Mouse (Mus musculus) heart, postnatal 0 days (tissue): ENCODE measurements at regions not wholly inside any gene's neighbourhood (a gene's known extent, or its start where the extent isn't known, plus 50 kb on each side); places are given as distances from the start of the nearest gene placed in this dataset.

Experiments
- ATAC-seq: fragments of 200-750 bp; cut with Nextera tagmentation; 2 replicates; pipeline ENCODE4 v1.8.0; 2017; ENCODE audit warnings: low read depth, moderate number of reproducible peaks, moderate library complexity; ENCODE audit not compliant: insufficient read depth
- DNase-seq: peaks from one replicate; pipeline ENCODE4 v3.0.0-alpha.2; 2016; ENCODE audit warnings: low spot score
- H3K27ac ChIP-seq: fragments of 300-500 bp; sonication (generic); 2 replicates; pipeline ENCODE4 v1.5.1; 2014; ENCODE audit warnings: low read depth, mild to moderate bottlenecking
- H3K27me3 ChIP-seq: fragments of 300-500 bp; sonication (generic); 2 replicates; pipeline ENCODE4 v1.6.1; 2014; ENCODE audit warnings: low read length, mixed read lengths; ENCODE audit not compliant: control insufficient read depth, insufficient read depth
- H3K36me3 ChIP-seq: fragments of 300-500 bp; sonication (generic); replicated peaks from 2 replicates; pipeline ENCODE4 v1.6.1; 2014; ENCODE audit warnings: low read length, mixed read lengths; ENCODE audit not compliant: control insufficient read depth, insufficient read depth
- H3K4me1 ChIP-seq: fragments of 300-500 bp; sonication (generic); 2 replicates; pipeline ENCODE4 v1.6.1; 2014; ENCODE audit warnings: antibody characterized with exemption; ENCODE audit not compliant: control insufficient read depth, insufficient read depth
- H3K4me2 ChIP-seq: fragments of 300-500 bp; sonication (generic); 2 replicates; pipeline ENCODE4 v1.6.1; 2014; ENCODE audit warnings: low read depth, mild to moderate bottlenecking, low read length, moderate library complexity
- H3K4me3 ChIP-seq: fragments of 300-500 bp; sonication (generic); 2 replicates; pipeline ENCODE4 v1.5.1; 2014; ENCODE audit warnings: low read depth, low read length
- H3K9ac ChIP-seq: fragments of 300-500 bp; sonication (generic); replicated peaks from 2 replicates; pipeline ENCODE4 v1.6.1; 2014; ENCODE audit warnings: low read depth, low read length, mixed read lengths
- H3K9me3 ChIP-seq: fragments of 300-500 bp; sonication (generic); replicated peaks from 2 replicates; pipeline ENCODE4 v1.6.1; 2016; ENCODE audit warnings: low read length; ENCODE audit not compliant: control insufficient read depth
- CTCF ChIP-seq: IDR thresholded peaks from 2 replicates; pipeline ENCODE4 v1.5.1; 2016; ENCODE audit warnings: antibody characterized with exemption, control low read depth, low read depth
- EP300 ChIP-seq: IDR thresholded peaks from 2 replicates; pipeline ENCODE4 v1.6.1; 2016; ENCODE audit warnings: antibody characterized with exemption, low read depth
- WGBS: fragments of 180-500 bp; shearing (Covaris S2); extraction: QIAGEN DNeasy Blood & Tissue Kit; methylation state at CpG from one replicate; pipeline ENCODE4 v1.1.7; 2014; 5-methylcytosine and 5-hydroxymethylcytosine counted together

DNA sequence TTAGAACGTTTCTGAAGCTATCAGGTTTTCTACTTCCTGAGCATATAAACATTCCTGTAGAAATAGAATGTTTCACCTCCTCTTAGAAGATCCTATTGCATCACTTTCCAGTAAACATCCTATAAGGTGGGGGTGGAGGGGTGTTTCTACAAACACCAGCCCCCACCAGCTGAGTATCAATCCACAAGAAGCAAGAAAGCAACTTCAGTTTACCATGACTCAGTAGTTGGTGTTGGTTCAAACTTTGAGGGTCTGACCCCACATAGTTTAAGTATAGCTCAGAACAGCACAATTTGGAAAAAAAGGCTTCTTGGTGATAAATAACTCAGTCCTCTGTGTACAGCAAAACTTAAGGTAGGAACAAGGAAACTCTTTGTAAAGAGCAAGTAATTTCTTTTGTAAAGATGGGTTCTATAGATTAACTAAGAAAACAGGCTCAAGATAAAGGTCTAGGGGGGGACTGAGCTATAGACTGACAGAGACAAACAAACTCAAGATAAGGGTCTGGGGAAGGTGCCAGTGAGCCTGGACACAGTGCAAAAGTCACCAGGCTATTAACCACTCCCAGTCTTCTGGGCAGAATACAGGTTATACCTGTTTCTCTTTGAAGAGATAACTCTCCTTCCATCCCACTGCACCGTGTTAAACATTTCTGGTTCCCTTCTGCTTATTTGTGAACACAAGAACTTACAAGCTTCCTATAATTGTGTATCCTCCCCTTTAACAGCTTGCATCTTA is 218.9 kb upstream of the Atp10a start:
- H3K9me3 ChIP-seq, result no peaks in the 10 kb centered on the region
- H3K4me2 ChIP-seq, result no peak overlapping the region
- H3K36me3 ChIP-seq, result no peaks in the 10 kb centered on the region
- H3K4me3 ChIP-seq, result no peak overlapping the region
- H3K9ac ChIP-seq, result no peak overlapping the region
- 22% methylated on average over 2 of the region's 2 CpGs for whole genome bisulfite sequencing
- no peak for ATAC-seq
- no peak overlapping the region for H3K27ac ChIP-seq
- H3K27me3 ChIP-seq, result no peaks in the 10 kb centered on the region
- DNase-seq, result no peak
- TF ChIP-seq EP300 (no peak), CTCF (no peak)
- no peaks in the 10 kb centered on the region for H3K4me1 ChIP-seq

DNA sequence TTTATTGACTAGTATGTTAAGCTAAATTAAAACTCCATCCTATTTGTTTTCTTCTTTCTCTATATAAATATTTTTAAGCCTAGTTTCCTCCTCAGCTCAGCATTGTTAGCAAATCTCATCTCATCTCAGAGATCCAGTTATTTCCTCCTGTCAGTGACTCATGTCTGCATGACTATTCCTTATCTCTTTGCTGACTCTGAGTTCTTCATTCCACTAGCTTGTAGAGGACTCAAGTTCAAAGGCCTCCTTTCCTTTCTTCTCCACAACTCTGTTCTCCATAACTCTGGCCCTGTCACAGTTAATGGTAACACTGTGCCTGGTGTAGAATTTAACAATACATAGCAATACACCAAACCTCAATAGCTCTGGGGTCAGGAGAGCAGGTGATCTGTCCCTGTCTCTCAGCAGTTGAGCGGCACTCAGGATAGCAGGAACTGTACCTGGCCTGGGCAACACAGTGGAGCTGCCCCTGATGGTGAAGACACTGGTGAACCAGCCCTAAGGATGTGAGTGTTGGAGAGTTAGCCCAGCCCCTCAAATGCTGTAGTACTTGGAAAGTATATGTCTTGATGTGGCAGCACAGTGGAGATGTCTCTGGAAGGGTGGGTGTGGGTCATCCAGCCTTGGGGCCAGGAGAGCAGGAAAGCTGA is 213.3 kb upstream of the Atp10a start:
- H3K36me3 ChIP-seq, result no peaks in the 10 kb centered on the region
- no peaks in the 10 kb centered on the region for H3K27me3 ChIP-seq
- TF ChIP-seq CTCF, result no peak
- no peak for TF ChIP-seq EP300
- ATAC-seq (no peak), DNase-seq (no peak)
- WGBS, result 88% methylated on average over 1 of the region's 1 CpGs
- H3K9ac ChIP-seq, result no peak overlapping the region
- H3K27ac ChIP-seq, result no peak overlapping the region
- no peak overlapping the region for H3K4me3 ChIP-seq
- H3K4me1 ChIP-seq, result no peaks in the 10 kb centered on the region
- no peak overlapping the region for H3K4me2 ChIP-seq
- no peaks in the 10 kb centered on the region for H3K9me3 ChIP-seq

DNA sequence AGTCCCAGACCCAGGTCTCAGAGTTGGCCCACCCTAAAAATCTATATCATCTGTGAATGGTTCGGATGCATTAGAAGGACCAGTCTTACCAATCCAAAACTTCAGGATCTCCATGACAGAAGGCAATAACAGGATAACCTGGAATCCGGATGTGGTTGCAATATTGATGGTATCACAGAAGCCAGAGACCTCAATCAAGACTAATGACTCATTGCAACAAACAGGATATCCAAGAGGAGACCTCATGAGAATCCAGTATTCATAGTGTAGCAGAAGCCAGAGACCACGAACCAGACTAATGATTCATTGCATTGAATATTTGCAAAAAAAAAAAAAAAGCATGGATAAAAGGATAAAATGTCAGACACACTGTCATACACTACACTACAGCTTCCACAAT is 212.7 kb upstream of the Atp10a start:
- 56% methylated on average over 3 of the region's 3 CpGs for WGBS
- DNase-seq, result no peak

DNA sequence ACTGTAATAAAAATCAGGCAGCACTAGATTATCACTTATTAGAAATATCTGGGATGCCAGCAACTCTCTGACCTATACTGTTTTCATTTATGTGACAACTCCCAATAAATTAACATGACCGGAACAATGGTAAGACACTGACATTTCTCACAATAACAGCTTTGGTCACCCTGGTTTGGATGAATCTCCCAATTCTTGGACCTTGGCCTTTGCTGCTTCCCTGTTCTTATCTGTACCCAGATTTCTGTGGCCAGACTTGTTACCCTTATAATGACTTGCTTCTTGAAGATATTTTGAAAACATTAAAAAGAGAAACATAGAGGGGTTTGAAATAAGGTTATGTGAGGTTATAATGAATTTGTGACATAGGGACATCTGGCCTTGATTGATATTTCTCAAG is 210.2 kb upstream of the Atp10a start:
- TF ChIP-seq CTCF (no peak), EP300 (no peak)
- WGBS, result 80% methylated on average over 1 of the region's 1 CpGs
- Histone ChIP-seq H3K4me3 (no peak overlapping the region), H3K27me3 (no peaks in the 10 kb centered on the region), H3K27ac (no peak overlapping the region), H3K9ac (no peak overlapping the region), H3K36me3 (no peaks in the 10 kb centered on the region), H3K4me1 (no peaks in the 10 kb centered on the region), H3K4me2 (no peak overlapping the region), H3K9me3 (no peaks in the 10 kb centered on the region)
- ATAC-seq (no peak), DNase-seq (no peak)

More for the DNA sequence above, 212.7 kb upstream of the Atp10a start:
- TF ChIP-seq CTCF, result no peak
- no peak for TF ChIP-seq EP300
- Histone ChIP-seq H3K36me3 (no peaks in the 10 kb centered on the region), H3K4me2 (no peak overlapping the region), H3K9ac (no peak overlapping the region), H3K4me1 (no peaks in the 10 kb centered on the region), H3K4me3 (no peak overlapping the region), H3K9me3 (no peaks in the 10 kb centered on the region), H3K27me3 (no peaks in the 10 kb centered on the region), H3K27ac (no peak overlapping the region)
- no peak for ATAC-seq

DNA sequence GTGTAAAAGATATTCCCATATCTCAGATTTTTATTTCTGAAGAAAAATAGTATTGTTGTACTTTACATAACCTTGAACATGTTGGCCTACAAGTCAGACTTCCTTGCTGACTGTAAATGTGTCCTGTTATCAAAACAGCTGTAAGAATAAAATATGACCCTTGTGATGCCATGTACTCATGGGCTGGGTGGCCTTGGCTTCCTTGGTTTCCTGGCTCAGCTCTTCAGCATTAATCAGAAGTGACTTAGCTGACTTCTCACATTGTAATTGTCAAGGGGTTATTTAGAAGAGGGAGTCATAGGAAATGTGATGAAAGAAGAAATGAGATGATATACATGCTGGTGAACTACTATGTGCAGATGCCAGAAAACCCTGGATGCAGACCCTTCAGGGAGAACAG is 209.7 kb upstream of the Atp10a start:
- Histone ChIP-seq H3K27me3 (no peaks in the 10 kb centered on the region), H3K4me3 (no peak overlapping the region), H3K4me1 (no peaks in the 10 kb centered on the region), H3K4me2 (no peak overlapping the region), H3K36me3 (no peaks in the 10 kb centered on the region), H3K9ac (no peak overlapping the region), H3K27ac (no peak overlapping the region), H3K9me3 (no peaks in the 10 kb centered on the region)
- ATAC-seq, result no peak
- DNase-seq, result no peak
- TF ChIP-seq CTCF, result no peak

DNA sequence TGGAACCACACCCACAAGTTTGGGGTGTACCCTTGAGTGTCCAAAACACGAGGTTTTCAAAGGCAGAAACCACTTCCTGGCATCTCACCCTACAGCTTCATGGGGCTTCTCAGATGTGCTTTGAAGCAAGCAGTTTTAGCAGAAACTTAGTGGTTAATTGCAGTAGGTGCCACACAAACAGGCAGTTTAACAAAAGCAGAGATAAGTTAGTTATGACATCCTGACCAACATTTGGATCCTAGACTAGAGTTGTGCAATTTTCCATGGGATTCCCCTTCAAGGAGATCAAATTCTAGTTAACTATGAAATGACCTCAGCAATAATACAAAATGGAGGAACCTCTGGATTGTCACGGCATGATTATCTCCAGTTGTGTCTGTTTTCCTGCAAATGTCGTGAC is 207.2 kb upstream of the Atp10a start:
- DNase-seq, result no peak
- 49% methylated on average over 3 of the region's 3 CpGs for WGBS
- TF ChIP-seq CTCF (no peak), EP300 (no peak)

More for the DNA sequence above, 207.2 kb upstream of the Atp10a start:
- Histone ChIP-seq H3K9me3 (no peaks in the 10 kb centered on the region), H3K9ac (no peak overlapping the region), H3K36me3 (no peaks in the 10 kb centered on the region), H3K4me3 (no peak overlapping the region), H3K27me3 (no peaks in the 10 kb centered on the region), H3K27ac (no peak overlapping the region), H3K4me1 (no peaks in the 10 kb centered on the region), H3K4me2 (no peak overlapping the region)
- ATAC-seq, result no peak
